Mouse (Mus musculus) small intestine, adult 2 months (tissue): ENCODE measurements around the gene Tdgf1. TPM values are rescaled to one million over a fixed set of nuclear protein-coding genes. Genes with fewer than 3 reads are reported as not detected.

ENCODE experiments used
- H3K27ac ChIP-seq: fragments of 200-500 bp; 2 replicates; pipeline ENCODE4 v1.5.1; 2012; ENCODE audit warnings: low read depth, low read length, control low read depth, inconsistent platforms; ENCODE audit not compliant: insufficient read depth
- H3K27me3 ChIP-seq: fragments of 200-500 bp; 2 replicates; pipeline ENCODE4 v1.6.1; 2012; ENCODE audit warnings: mild to moderate bottlenecking, moderate library complexity, low read length, inconsistent platforms; ENCODE audit not compliant: control insufficient read depth, insufficient read depth
- H3K36me3 ChIP-seq: fragments of 200-500 bp; 2 replicates; pipeline ENCODE4 v1.6.1; 2012; ENCODE audit warnings: mild to moderate bottlenecking, low read length, control low read depth, inconsistent platforms; ENCODE audit not compliant: control insufficient read depth, insufficient read depth
- H3K4me1 ChIP-seq: fragments of 200-500 bp; 2 replicates; pipeline ENCODE4 v1.6.1; 2012; ENCODE audit warnings: low read length, inconsistent platforms, mixed read lengths; ENCODE audit not compliant: control insufficient read depth, insufficient read depth, insufficient read length
- H3K4me3 ChIP-seq: fragments of 200-500 bp; 2 replicates; pipeline ENCODE4 v1.5.1; 2012; ENCODE audit warnings: low read depth, mild to moderate bottlenecking, control low read depth, inconsistent platforms, low read length, moderate library complexity
- CTCF ChIP-seq: fragments of 200-500 bp; IDR thresholded peaks from 2 replicates; pipeline ENCODE4 v1.5.1; 2012; ENCODE audit warnings: low read depth, mild to moderate bottlenecking, control low read depth, inconsistent platforms, low read length, moderate library complexity, mixed read lengths; ENCODE audit not compliant: insufficient replicate concordance, insufficient read length; ENCODE audit errors: extremely low read depth
- POLR2A ChIP-seq: fragments of 200-500 bp; IDR thresholded peaks from 2 replicates; pipeline ENCODE4 v1.6.1; 2012; ENCODE audit warnings: low read depth, mild to moderate bottlenecking, control low read depth, inconsistent platforms, low read length, moderate library complexity
- WGBS: fragments of 180-500 bp; shearing (Covaris S2); methylation state at CpG from one replicate; pipeline ENCODE4 v1.1.7; 2018; 5-methylcytosine and 5-hydroxymethylcytosine counted together
- polyA plus RNA-seq: library from polyadenylated mRNA; depleted of rRNA; stranded (reverse); fragments of >200 nt; gene quantifications from 2 replicates; pipeline ENCODE4 v1.2.3, GENCODE M21; 2012

The Tdgf1 gene
- polyA plus RNA-seq, 1 experiment: not detected

DNA sequence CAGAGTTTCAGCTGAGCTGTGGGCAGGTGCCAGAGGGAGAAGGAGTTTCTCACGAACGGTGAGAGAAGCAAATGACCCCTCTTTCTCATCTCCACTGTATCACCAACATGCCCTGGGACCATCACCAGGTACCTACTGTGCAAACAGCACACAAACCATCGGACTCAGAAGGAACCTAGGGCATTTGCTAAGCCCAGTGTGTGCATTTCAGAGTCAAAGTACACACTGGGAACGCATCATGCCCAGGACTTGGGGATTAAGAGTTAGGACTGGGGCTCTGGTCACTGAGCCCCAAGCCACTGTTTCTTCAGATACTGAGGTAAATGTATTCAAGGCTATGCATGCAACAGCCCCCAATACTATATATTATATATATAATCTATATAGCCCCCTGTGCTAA lies 41.4 kb upstream of the Tdgf1 start:
- Histone ChIP-seq H3K27me3 (no peaks in the 10 kb centered on the region), H3K4me1 (no peaks in the 10 kb centered on the region), H3K36me3 (no peaks in the 10 kb centered on the region), H3K27ac (no peak overlapping the region), H3K4me3 (no peak overlapping the region)
- 66% methylated on average over 4 of the region's 4 CpGs for WGBS
- TF ChIP-seq CTCF: no peak
- no peak for TF ChIP-seq POLR2A

- Histone ChIP-seq H3K27ac (no peak overlapping the region), H3K27me3 (no peaks in the 10 kb centered on the region)
- TF ChIP-seq CTCF: no peak
- no peak for TF ChIP-seq POLR2A
These were observed 40.0 kb upstream of the Tdgf1 start for GRCm38 (mm10) chr9:110985951-110986350.

GRCm38 (mm10) chr9:110985541-110985940 lies 39.6 kb upstream of the Tdgf1 start:
- TF ChIP-seq POLR2A (no peak), CTCF (no peak)
- no peaks in the 10 kb centered on the region for H3K27me3 ChIP-seq
- no peaks in the 10 kb centered on the region for H3K36me3 ChIP-seq
- H3K4me3 ChIP-seq: no peak overlapping the region
- 86% methylated on average over 5 of the region's 5 CpGs for WGBS
- no peak overlapping the region for H3K27ac ChIP-seq
- no peaks in the 10 kb centered on the region for H3K4me1 ChIP-seq

More at GRCm38 (mm10) chr9:110985951-110986350, 40.0 kb upstream of the Tdgf1 start:
- Histone ChIP-seq H3K4me1 (no peaks in the 10 kb centered on the region), H3K36me3 (no peaks in the 10 kb centered on the region), H3K4me3 (no peak overlapping the region)
- 88% methylated on average over 8 of the region's 8 CpGs for WGBS

DNA sequence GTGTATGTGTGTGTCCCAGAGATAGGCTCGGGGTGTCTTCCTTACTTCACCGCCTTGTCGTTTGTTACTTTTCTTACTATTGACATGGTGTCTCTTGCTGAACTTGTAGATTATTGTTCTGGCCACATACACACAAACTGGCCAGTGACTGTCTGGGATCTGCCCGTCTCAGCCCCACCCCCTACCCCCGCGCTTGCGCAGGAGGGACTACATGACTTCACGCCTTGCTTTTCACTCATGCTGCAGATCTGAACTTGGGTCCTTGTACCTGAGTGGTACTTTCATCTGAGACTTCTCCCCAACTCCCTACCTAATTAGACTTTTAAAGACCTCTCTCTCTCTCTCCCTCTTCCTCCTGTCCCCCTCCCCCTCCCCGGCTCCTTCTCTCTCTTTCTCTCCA lies 38.1 kb upstream of the Tdgf1 start:
- Histone ChIP-seq H3K4me3 (no peak overlapping the region), H3K27me3 (no peaks in the 10 kb centered on the region), H3K36me3 (no peaks in the 10 kb centered on the region), H3K27ac (no peak overlapping the region), H3K4me1 (no peaks in the 10 kb centered on the region)
- TF ChIP-seq POLR2A (no peak), CTCF (no peak)
- WGBS: 94% methylated on average over 9 of the region's 9 CpGs

DNA sequence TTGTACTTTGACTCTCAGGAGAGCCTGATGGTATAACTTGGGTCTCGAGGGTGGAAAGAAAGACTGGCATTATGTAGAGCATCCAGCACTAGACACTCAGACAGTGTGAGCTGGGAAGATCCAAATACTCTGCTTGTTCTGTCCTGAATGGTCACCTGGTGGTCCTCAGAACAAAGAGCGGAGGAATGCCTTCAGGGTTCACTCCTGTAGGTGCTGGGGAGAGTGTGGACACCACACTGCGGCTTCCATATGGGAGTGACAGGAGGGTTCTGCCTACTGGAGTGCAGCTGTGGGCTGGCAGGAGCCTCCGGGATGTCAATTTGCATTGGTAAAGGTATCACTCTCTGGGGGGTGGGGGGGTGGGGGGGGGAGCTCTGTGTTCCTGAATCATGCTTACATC lies 36.4 kb upstream of the Tdgf1 start:
- H3K36me3 ChIP-seq: no peaks in the 10 kb centered on the region
- no peak overlapping the region for H3K27ac ChIP-seq
- H3K4me3 ChIP-seq: no peak overlapping the region
- WGBS: 76% methylated on average over 4 of the region's 4 CpGs
- TF ChIP-seq POLR2A: no peak
- TF ChIP-seq CTCF: no peak
- H3K4me1 ChIP-seq: no peaks in the 10 kb centered on the region
- no peaks in the 10 kb centered on the region for H3K27me3 ChIP-seq

DNA sequence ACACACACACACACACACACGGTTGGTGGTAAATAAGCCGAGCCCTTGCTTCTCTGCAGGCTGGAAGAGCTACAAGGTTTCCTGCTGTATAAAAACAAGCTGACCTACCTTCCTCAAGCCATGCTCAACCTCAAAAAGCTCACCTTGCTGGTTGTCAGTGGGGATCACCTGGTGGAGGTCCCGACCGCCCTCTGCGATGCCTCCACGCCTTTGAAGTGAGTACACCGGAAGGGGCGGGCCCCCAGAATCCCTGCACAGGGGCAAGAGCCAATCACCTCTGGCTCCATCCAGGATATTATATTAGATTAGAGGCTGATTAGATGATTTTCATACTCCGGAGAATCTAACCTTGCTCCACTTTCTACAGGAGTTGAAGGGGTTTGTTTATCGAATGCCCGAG lies 33.5 kb upstream of the Tdgf1 start:
- Histone ChIP-seq H3K4me1 (no peaks in the 10 kb centered on the region), H3K27me3 (no peaks in the 10 kb centered on the region), H3K36me3 (no peaks in the 10 kb centered on the region), H3K4me3 (no peak overlapping the region), H3K27ac (no peak overlapping the region)
- TF ChIP-seq POLR2A (no peak), CTCF (no peak)
- WGBS: 82% methylated on average over 11 of the region's 11 CpGs

DNA sequence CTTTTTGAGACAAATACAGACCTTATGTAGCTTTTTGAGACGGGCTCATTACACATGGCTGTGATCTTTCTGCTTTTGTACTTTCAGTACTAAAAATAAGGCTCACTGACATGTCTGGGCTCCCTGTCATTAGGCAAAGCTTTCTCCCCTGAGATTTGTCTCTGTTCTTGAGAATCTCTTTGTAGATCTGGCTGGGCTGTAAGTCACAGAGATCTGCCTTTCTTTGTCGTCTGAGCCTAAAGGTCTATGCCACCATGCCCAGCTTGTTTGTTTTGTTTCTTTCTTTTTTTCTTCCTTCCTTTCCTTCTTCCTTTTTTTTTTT lies 19.9 kb upstream of the Tdgf1 start:
- TF ChIP-seq POLR2A (no peak), CTCF (no peak)
- 75% methylated on average over 2 of the region's 2 CpGs for WGBS
- no peaks in the 10 kb centered on the region for H3K4me1 ChIP-seq
- H3K4me3 ChIP-seq: no peak overlapping the region
- H3K36me3 ChIP-seq: no peaks in the 10 kb centered on the region
- no peaks in the 10 kb centered on the region for H3K27me3 ChIP-seq
- H3K27ac ChIP-seq: no peak overlapping the region
